Mouse (Mus musculus) lung, postnatal 0 days (tissue): Measurements from ENCODE around the gene Tuba1c.

Experiments used
- CTCF ChIP-seq: IDR thresholded peaks from 2 replicates; pipeline ENCODE4 v1.5.1; 2016; ENCODE audit warnings: antibody characterized with exemption, mild to moderate bottlenecking
- EP300 ChIP-seq: IDR thresholded peaks from 2 replicates; pipeline ENCODE4 v1.6.1; 2016; ENCODE audit warnings: antibody characterized with exemption, mild to moderate bottlenecking, control low read depth

GRCm38 (mm10) chr15:99031388-99031675 is 1.6 kb downstream of the Tuba1c start:
- TF ChIP-seq CTCF (no peak), EP300 (no peak)
